Mouse (Mus musculus): Measurements from ENCODE around the gene Adap2. TPM values are rescaled to one million over a fixed set of nuclear protein-coding genes. Genes with fewer than 3 reads are reported as not detected.
A peak's percentile ranks its signal among the peaks of the same experiment; 100 is the strongest.
"Not testable (repeated sequence)": the region's sequence is repeated elsewhere in the genome, so short reads cannot be mapped to it uniquely, and the experiment has no call there.

Adap2 gene
- total RNA-seq (2014; fragmentation: Nextera tagmentation): not detected in 2 replicates
- not detected in 2 replicates for total RNA-seq (2017)

DNA sequence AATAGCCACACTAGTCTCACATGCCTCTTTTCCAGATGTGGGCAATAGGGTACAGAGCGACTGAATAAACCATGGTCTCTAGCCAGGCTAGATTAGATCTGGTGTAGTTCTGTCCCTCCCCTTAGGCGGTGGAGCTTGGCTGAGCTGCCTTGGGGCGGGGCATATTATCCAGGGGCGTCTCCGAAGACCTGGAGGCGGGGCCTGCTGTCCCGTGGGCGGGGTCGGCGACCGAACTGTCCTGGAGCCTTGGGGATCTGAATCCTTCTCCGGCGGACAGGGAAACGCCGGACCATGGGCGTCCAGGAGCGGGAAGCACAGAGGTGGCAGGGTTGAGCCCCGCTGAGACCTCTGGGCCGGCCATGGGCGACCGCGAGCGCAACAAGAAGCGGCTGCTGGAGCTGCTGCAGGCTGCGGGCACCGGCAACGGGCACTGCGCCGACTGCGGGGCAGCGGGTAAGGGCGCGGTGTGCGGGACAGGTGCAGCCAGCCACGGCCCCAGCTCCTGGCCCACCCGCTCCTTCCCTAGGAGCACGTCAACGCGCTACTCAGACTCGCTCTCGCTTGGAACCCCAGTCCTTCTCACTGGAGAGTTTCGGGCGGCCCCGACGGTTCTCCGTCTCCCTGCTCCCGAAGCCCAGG, at the start of gene Adap2:
Adap2 (plus strand) TSS at position 249 of the 639 bp plus-strand sequence.
- ATAC-seq (replicated peaks; ENCODE audit: poor library complexity, severe bottlenecking): peak; percentile 79

DNA sequence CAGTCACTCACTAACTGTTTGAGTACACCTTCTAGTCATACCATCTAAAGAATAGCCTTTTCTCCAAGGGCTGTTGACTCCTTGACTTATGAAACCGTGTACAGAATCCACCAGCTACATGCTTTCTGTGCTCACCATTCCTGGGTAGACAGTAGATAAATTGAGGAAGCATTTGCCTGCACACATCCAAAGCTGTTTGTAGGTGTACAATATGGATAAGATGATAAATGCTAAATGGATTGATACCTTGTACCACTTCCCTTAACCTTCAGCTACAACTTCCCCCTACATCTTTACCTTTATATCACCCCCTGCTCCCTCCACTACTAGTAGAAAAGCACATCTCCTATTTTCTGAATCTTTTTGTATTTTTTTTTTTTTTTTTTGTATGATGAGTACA, 49.5 kb upstream of the Adap2 start:
- no peak for ATAC-seq (replicated peaks; ENCODE audit: poor library complexity, severe bottlenecking)

- ATAC-seq (replicated peaks; ENCODE audit: poor library complexity, severe bottlenecking): no peak
Measured at GRCm38 (mm10) chr11:80116411-80116810, 37.5 kb upstream of the Adap2 start.

DNA sequence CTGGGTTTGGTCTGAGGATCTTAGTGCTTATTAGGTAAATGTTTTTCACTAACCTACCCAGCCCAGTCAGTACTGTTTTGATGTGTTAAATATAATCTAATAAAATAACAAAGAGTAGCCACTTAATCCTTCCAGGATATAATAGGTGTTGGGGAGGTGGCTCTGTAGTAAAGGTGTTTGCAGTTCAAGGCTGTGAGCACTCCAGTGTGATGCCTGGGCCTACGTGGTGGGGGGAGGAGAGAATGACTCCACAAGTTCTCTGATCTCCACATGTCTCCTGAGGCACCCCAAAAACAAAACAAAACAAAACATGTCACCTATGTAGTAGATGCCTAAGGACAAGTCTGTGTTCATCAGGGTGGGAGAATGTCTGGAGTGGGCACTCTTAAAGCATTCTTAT, 21.9 kb upstream of the Adap2 start:
- ATAC-seq (replicated peaks; ENCODE audit: poor library complexity, severe bottlenecking): no peak

GRCm38 (mm10) chr11:80134744-80135143, 19.2 kb upstream of the Adap2 start:
- ATAC-seq (replicated peaks; ENCODE audit: poor library complexity, severe bottlenecking): no peak

DNA sequence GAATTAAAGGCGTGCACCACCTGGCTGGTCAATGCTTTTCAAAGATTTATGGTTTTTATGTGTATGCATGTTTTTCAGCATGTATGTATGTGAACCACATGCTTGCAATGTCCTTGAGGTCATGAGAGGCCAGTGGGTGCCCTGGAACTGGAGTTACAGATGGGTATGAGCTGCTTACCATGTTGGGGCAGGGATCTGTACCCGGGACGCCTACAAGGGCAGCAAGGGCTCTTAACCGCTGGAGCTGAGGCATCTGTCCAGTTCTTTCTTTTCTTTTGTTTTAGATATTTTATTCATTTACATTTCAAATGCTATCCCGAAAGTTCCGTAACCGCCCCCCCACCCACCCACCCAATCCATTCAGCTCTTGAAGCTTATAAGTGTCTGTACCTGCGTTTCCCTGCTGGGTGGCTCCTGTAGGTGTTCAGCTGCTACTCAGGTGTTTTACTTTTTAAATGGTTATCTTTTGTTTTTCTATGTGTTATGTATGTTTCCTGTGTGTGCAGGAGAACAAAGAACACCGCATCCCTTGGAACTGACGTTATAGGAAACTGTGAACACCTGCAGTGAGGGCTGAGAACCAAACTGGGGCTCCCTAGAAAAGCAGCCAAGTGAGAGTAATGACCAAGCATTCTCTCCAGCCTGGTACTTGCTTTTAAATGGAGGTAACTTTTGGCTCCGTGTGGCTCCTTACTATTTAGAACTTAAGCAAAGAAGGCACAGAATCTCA, 17.8 kb upstream of the Adap2 start:
- no peak for ATAC-seq (replicated peaks; ENCODE audit: poor library complexity, severe bottlenecking)

GRCm38 (mm10) chr11:80136786-80137185, 17.1 kb upstream of the Adap2 start:
- ATAC-seq (replicated peaks; ENCODE audit: poor library complexity, severe bottlenecking): no peak

- ATAC-seq (replicated peaks; ENCODE audit: poor library complexity, severe bottlenecking): no peak
Measured at GRCm38 (mm10) chr11:80137773-80138172, 16.1 kb upstream of the Adap2 start.

- peak; percentile 77 for ATAC-seq (replicated peaks; ENCODE audit: poor library complexity, severe bottlenecking)
Measured at GRCm38 (mm10) chr11:80141825-80142521, 11.9 kb upstream of the Adap2 start, which contains the start of gene Tefm. Gene Tefm, minus strand, starts transcription at chr11:80142175.

DNA sequence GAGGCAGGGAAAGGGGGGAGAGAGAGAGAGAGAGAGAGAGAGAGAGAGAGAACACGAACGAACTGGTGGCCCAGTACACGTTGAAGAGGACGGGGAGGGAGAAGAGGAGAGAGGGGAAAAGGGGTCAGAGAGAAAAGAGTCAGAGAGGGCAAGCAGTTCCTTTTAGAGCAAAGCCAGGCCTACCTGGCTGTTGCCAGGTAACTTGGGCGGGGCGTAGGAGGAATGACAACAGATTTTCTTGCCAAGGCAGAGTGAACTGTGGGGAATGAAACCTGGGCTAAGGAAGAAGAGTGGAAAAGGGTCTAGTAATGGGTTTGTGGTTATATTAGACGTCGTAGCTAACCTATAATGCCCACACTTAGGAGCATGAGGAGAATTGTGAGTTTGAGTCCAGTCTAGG, 11.0 kb upstream of the Adap2 start:
- ATAC-seq (replicated peaks; ENCODE audit: poor library complexity, severe bottlenecking): no peak

GRCm38 (mm10) chr11:80145787-80146275, 8.1 kb upstream of the Adap2 start:
- ATAC-seq (replicated peaks; ENCODE audit: poor library complexity, severe bottlenecking): peak; percentile 72

DNA sequence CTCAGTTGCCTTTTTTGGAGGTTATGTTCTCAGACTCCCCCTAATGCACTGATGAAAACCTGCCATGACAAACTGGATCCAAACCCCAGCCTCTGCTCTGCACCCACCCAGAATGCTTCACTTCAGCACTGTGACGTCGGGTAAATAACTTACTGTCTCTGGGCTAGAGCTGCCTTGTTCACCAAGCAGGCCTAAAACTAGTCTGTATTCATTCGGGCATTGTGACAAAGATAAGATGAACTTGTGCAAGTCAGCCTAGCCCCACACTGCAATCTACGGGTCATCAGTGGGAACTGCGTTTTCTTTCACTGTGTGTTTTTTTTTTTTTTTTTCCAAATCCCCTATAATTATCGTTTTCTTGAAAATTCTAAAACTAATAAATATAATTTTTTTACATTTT, 6.2 kb upstream of the Adap2 start:
- ATAC-seq (replicated peaks; ENCODE audit: poor library complexity, severe bottlenecking): no peak

DNA sequence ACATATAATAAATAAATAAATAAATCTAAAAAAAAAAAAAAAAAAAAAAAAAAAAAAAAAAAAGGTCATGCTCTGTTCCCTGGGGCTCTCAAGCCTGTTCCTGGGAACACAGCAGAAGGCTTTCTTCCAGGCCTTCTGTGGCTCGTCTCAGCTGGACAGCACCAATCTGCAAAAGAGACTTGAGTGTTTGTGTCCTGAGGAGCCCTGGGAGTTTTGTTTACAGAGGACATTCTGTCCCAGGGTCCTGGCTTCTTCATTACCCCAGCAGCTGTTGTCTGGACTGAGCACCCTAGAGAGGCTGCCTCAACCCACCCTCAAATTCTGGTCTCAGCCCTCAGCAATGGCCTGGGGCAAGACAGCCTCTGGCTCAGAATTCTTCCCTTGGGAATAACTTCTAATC, 5.6 kb upstream of the Adap2 start:
- no peak for ATAC-seq (replicated peaks; ENCODE audit: poor library complexity, severe bottlenecking)

GRCm38 (mm10) chr11:80148974-80149373, 4.9 kb upstream of the Adap2 start:
- not testable (repeated sequence) for ATAC-seq (replicated peaks; ENCODE audit: poor library complexity, severe bottlenecking)

GRCm38 (mm10) chr11:80149412-80150023, 4.4 kb upstream of the Adap2 start:
- no peak for ATAC-seq (replicated peaks; ENCODE audit: poor library complexity, severe bottlenecking)

- ATAC-seq (replicated peaks; ENCODE audit: poor library complexity, severe bottlenecking): no peak
Measured at GRCm38 (mm10) chr11:80150566-80150965, 3.3 kb upstream of the Adap2 start.

DNA sequence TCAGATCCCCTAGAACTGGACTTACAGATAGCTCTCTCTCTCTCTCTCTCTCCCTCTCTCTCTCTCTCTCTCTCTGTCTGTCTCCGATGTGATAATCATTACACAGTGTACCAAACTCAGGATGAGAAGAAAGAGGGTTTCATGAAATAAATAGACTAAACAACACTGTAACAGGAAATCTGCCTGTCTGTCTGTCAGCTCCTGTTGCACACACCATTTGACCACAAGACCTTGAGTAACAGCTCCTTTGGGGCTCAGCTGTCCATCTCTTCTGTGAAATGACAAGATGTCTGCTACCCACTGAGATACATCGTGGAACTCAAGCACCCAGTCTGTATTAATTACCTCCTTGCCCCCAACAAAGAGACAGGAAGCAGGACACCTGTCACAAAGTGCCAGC, 2.4 kb upstream of the Adap2 start:
- peak; percentile 70 for ATAC-seq (replicated peaks; ENCODE audit: poor library complexity, severe bottlenecking)

GRCm38 (mm10) chr11:80152376-80152775, 1.5 kb upstream of the Adap2 start:
- ATAC-seq (replicated peaks; ENCODE audit: poor library complexity, severe bottlenecking): no peak

DNA sequence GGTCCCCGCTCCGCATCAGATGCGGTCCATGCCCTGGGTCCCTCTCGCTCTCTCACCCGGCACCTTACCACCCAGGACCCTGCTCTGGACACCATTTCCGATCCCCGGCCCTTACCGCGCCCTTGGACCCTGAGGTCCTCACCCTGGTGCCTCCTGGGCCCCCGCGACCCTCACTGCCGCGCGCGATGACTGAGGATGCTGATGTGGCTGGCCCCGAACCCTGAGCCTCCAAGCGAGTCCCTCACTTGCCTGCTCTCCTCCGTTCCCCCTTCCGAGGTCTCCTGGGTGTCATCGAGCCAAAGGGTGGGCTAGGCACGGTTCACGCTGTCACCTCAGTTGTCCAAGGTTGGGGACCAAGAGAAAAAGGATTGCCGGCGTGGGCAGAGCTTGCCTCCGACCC, 596 bp downstream of the Adap2 start:
- no peak for ATAC-seq (replicated peaks; ENCODE audit: poor library complexity, severe bottlenecking)

DNA sequence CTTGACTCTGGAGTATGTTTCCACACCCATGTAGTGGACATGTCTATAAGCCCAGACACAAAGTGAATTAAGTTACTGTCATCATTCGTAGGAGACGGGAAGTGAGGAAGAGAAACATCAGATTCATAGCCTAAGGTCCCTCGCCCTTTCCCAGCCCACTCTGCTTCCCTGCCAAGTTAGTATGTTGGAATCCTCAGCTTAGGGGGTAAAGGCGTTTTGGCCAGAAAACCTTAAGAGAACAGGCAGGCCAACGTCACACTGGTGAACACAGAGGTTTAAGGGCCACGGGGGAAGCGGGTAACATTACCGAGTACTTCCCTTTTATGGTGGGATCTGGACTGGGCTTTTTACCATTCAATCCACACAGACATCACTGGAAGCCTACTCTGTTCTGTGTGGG, 1.6 kb downstream of the Adap2 start:
- ATAC-seq (replicated peaks; ENCODE audit: poor library complexity, severe bottlenecking): peak; percentile 24

GRCm38 (mm10) chr11:80155961-80156360, 2.1 kb downstream of the Adap2 start:
- no peak for ATAC-seq (replicated peaks; ENCODE audit: poor library complexity, severe bottlenecking)
